Mouse (Mus musculus) myocyte (in vitro differentiated cells): ENCODE measurements around the gene 2610028H24Rik. TPM values are rescaled to one million over a fixed set of nuclear protein-coding genes. Genes with fewer than 3 reads are reported as not detected.

Source experiments
- H3K27me3 ChIP-seq: one replicate; pipeline ENCODE4 v1.6.1; 2011; ENCODE audit not compliant: control insufficient read depth, insufficient read depth, insufficient read length
- H3K36me3 ChIP-seq: one replicate; pipeline ENCODE4 v1.6.1; 2011; ENCODE audit not compliant: control insufficient read depth, insufficient read depth
- H3K4me2 ChIP-seq: one replicate; pipeline ENCODE4 v1.6.1; 2011; ENCODE audit warnings: low read depth, control low read depth
- H3K4me3 ChIP-seq: one replicate; pipeline ENCODE4 v1.5.1; 2011; ENCODE audit warnings: mild to moderate bottlenecking, control low read depth, moderate library complexity
- H3K79me2 ChIP-seq: one replicate; pipeline ENCODE4 v1.6.1; 2011; ENCODE audit not compliant: control insufficient read depth, insufficient read depth
- H3ac ChIP-seq: one replicate; pipeline ENCODE4 v1.6.1; 2011; ENCODE audit not compliant: control insufficient read depth, insufficient read length
- CEBPB ChIP-seq: IDR thresholded peaks from 2 replicates; pipeline ENCODE4 v1.6.1; 2011; ENCODE audit warnings: mild to moderate bottlenecking, moderate library complexity; ENCODE audit not compliant: poor library complexity, insufficient read depth, severe bottlenecking
- E2F4 ChIP-seq: IDR thresholded peaks from one replicate; pipeline ENCODE4 v1.6.1; 2011; ENCODE audit warnings: mild to moderate bottlenecking, control low read depth, moderate library complexity; ENCODE audit not compliant: insufficient read depth
- MAX ChIP-seq: IDR thresholded peaks from one replicate; pipeline ENCODE4 v1.6.1; 2011; ENCODE audit warnings: low read depth, mild to moderate bottlenecking, control low read depth
- MYOG ChIP-seq, 3 experiments: IDR thresholded peaks; one replicate each; pipeline ENCODE4 v1.6.1; 2011; ENCODE audit warnings: control low read depth in 2 of 3, low read depth in 2 of 3, mild to moderate bottlenecking in 2 of 3; ENCODE audit not compliant: insufficient read length in 2 of 3, control insufficient read depth in 1 of 3, insufficient read depth in 1 of 3
- POLR2A ChIP-seq: IDR thresholded peaks from one replicate; pipeline ENCODE4 v1.6.1; 2011; ENCODE audit warnings: low read depth, mild to moderate bottlenecking, control low read depth, moderate library complexity; ENCODE audit not compliant: insufficient read length
- POLR2AphosphoS2 ChIP-seq: IDR thresholded peaks from one replicate; pipeline ENCODE4 v1.6.1; 2011; ENCODE audit warnings: low read depth, control low read depth; ENCODE audit not compliant: insufficient read length
- REST ChIP-seq: IDR thresholded peaks from one replicate; pipeline ENCODE4 v1.6.1; 2011; ENCODE audit warnings: mild to moderate bottlenecking, control low read depth, moderate library complexity; ENCODE audit not compliant: insufficient read depth, insufficient read length
- SRF ChIP-seq: IDR thresholded peaks from one replicate; pipeline ENCODE4 v1.6.1; 2011; ENCODE audit warnings: low read depth; ENCODE audit not compliant: control insufficient read depth, insufficient read length
- TCF12 ChIP-seq: IDR thresholded peaks from one replicate; pipeline ENCODE4 v1.6.1; 2011; ENCODE audit warnings: mild to moderate bottlenecking, control low read depth; ENCODE audit not compliant: poor library complexity, insufficient read depth, severe bottlenecking
- TCF3 ChIP-seq: IDR thresholded peaks from one replicate; pipeline ENCODE4 v1.6.1; 2011; ENCODE audit warnings: low read depth, control low read depth; ENCODE audit not compliant: insufficient read length
- USF1 ChIP-seq: IDR thresholded peaks from one replicate; pipeline ENCODE4 v1.6.1; 2011; ENCODE audit warnings: low read depth, mild to moderate bottlenecking, control low read depth, moderate library complexity
- polyA plus RNA-seq: library from polyadenylated mRNA; unstranded; fragments of >200 nt; fragmentation: generic; extraction: Trizol; gene quantifications from one replicate; pipeline ENCODE4 v1.2.1, GENCODE M21; 2012; ENCODE audit warnings: missing spikeins

The 2610028H24Rik gene
- polyA plus RNA-seq, 1 experiment: not detected

DNA sequence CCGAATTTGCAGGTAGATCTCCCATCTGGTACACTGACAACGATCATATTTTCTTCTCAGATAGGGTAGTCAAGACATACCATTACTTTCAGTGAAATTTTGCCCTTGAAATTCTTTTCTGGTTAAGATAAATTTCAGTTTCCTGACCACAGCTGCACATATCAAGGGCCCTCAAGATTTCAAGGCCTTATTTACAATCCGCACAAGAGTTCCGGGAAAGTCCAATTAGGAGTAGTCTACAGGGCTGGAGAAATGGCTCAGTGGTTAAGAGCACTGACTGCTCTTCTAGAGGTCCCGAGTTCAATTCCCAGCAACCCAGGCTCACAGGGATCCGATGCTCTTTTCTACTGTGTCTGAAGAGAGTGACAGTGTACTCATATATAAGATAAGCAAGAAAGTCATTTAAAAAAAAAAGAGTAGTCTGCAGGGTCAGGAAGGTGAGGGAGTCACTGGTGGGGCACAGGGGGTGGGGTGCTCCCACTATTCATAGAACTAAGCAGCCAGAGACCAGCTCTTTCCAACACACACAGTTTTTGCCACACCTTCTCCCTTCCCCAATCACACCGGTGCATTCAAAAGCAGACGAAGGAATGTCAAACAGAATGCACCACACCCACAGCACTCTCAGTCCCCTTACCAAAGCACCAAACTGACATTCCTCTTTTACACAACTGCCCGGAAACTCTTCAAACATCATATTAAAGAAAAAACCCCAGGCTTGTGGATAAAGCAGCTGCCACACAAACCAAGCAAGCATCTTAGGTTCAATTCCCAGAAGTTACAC is 9.6 kb upstream of the 2610028H24Rik start:
- H3K36me3 ChIP-seq: peaks cover 17% of the 10 kb centered on the region
- H3K4me3 ChIP-seq: no peak overlapping the region
- H3ac ChIP-seq: no peak overlapping the region
- no peak overlapping the region for H3K4me2 ChIP-seq
- H3K79me2 ChIP-seq: peaks cover 18% of the 10 kb centered on the region
- no peak for TF ChIP-seq MAX
- no peaks in the 10 kb centered on the region for H3K27me3 ChIP-seq

DNA sequence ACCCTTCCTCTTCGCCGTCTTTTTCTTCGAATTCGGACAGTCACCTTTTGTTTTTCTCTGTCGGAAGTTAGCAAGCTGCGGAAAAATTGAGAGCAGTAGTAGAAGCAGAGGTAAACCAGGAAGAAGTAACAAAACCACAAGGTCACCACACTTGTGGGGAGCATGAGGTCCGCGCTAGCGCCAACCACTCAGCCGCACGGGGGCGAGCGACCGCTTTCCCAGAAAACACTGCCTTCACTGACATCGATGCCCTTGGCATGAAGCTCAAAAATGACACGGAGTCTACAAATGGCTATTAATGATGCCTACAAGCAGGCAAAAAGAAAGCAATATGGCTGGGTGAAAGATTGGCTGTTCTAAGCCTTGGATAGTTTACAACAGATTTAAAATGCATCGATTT is 8.6 kb upstream of the 2610028H24Rik start, which contains the start of gene AC141477.1:
Gene AC141477.1 (minus strand): TSS at position 164 of the 400 bp plus-strand sequence.
- no peak for TF ChIP-seq MYOG (IDR thresholded peaks at IDR 0.05; ENCODE audit: control insufficient read depth in 1 of 3, insufficient read depth in 1 of 3, insufficient read length in 2 of 3, low read depth in 2 of 3)
- TF ChIP-seq TCF12: no peak

DNA sequence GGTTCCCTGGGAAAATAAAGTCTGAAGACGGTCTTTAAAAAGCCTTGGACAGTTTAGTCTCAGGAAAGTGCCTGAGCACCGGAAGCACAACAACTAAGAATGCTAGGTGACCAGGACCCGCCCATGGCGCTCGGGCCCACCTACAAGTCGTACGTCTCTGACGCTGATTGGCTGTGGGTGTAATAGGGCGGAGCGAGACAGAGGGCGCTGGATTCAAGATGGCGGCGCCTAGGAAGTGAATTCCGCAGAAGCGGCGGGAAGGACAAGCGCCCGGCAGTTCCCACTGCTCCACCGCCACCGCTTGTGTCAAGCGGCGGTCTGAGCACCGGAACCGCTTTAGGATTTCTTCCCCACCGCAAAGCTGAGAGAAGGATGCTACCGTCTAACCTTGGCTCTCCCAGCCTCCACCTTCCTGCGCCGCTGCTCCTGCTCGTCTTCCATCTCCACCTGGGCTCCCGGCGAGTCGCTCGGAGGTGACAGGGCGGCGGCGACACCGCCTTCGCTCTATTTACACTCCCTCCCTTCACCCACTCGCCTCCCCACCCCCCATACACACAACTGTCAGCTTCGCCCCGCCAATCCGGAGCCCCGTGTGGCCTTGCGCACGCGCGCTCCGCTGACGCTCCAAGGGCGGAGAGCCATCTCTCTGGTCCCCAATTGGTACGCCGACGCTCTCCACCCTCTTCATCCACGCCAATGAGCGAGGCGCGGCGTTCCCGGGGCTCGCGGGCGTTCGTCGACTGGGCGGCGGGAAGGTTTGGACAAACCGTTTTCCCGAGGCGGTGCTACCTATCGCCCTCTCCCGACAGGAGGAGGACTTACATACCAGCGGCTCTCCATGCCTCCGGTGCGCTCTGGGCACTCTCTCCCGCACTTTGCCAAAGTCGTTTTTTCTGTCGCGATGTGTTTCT is 6.4 kb upstream of the 2610028H24Rik start, which contains the start of gene Pcnt:
Gene Pcnt (minus strand): TSS at position 609 of the 911 bp plus-strand sequence.
- no peaks in the 10 kb centered on the region for H3K27me3 ChIP-seq
- TF ChIP-seq TCF12: no peak
- no peak for TF ChIP-seq TCF3
- TF ChIP-seq SRF: peak; percentile 68
- no peak for TF ChIP-seq REST
- TF ChIP-seq POLR2A: peak; percentile 46
- peak; percentile 94 for TF ChIP-seq E2F4
- TF ChIP-seq USF1: no peak
- TF ChIP-seq POLR2AphosphoS2: peak; percentile 43
- TF ChIP-seq CEBPB: no peak
- peak in 1 of 3 experiments; percentile 31 for TF ChIP-seq MYOG (IDR thresholded peaks at IDR 0.05; ENCODE audit: control insufficient read depth in 1 of 3, insufficient read depth in 1 of 3, insufficient read length in 2 of 3, low read depth in 2 of 3)
- no peak for TF ChIP-seq MAX
- peak within 1 kb of the TSS; percentile 86 for H3K4me2 ChIP-seq
- no peaks in the 10 kb centered on the region for H3K36me3 ChIP-seq
- peaks cover 18% of the 10 kb centered on the region for H3K79me2 ChIP-seq
- H3ac ChIP-seq: peak within 1 kb of the TSS; percentile 28
- peak within 1 kb of the TSS; percentile 82 for H3K4me3 ChIP-seq

More for the DNA sequence above, 8.6 kb upstream of the 2610028H24Rik start, which contains the start of gene AC141477.1:
- peaks cover 18% of the 10 kb centered on the region for H3K79me2 ChIP-seq
- H3K4me3 ChIP-seq: peak within 1 kb of the TSS; percentile 82
- H3K36me3 ChIP-seq: peaks cover 15% of the 10 kb centered on the region
- H3K27me3 ChIP-seq: no peaks in the 10 kb centered on the region
- no peak within 1 kb of the TSS for H3ac ChIP-seq
- H3K4me2 ChIP-seq: peak within 1 kb of the TSS; percentile 78

DNA sequence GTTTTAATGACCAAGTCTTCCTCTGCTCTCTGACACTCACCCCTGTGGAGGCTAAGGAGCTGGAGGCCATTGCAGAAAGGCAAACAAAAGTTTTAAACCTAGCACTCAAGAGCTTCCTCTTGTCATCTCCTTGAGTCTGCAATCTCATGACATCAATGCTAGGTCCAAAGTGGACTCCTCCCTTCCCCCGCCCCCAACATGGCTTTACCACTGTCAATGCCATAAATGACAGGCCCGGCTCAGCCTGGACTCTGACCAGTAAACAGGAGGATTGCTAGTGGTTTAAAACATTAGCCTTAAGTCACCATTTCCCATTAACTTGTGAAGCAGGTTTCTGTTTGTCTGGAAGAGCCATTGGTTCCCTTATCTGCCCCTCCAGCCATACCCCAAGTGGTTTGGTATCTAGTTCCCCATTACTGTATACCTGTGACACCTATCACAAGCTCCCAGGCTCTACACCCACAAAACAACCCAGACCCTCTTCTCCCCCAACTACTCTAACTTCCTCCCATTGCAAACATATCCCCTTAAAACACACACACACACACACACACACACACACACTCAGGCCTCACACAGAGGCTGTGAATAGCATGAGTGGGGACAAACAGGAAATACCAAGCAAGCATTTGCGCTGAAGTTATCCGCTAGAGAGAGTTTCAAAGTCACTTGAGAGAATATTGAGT is 2.7 kb upstream of the 2610028H24Rik start:
- TF ChIP-seq SRF (no peak), POLR2AphosphoS2 (no peak), E2F4 (no peak), USF1 (no peak), MYOG (IDR thresholded peaks at IDR 0.05; ENCODE audit: control insufficient read depth in 1 of 3, insufficient read depth in 1 of 3, insufficient read length in 2 of 3, low read depth in 2 of 3) (no peak), POLR2A (no peak), TCF3 (no peak), MAX (no peak)
- H3K79me2 ChIP-seq: peaks cover 10% of the 10 kb centered on the region
- peaks cover 16% of the 10 kb centered on the region for H3K27me3 ChIP-seq

More for the DNA sequence above, 2.7 kb upstream of the 2610028H24Rik start:
- Histone ChIP-seq H3ac (no peak overlapping the region), H3K36me3 (no peaks in the 10 kb centered on the region), H3K4me3 (no peak overlapping the region), H3K4me2 (no peak overlapping the region)
